Mouse (Mus musculus) liver, embryonic 15.5 days (tissue): ENCODE measurements around the gene Sost. TPM values are rescaled to one million over a fixed set of nuclear protein-coding genes. Genes with fewer than 3 reads are reported as not detected.
A peak's percentile ranks its signal among the peaks of the same experiment; 100 is the strongest.
"Not testable (repeated sequence)": the region's sequence is repeated elsewhere in the genome, so short reads cannot be mapped to it uniquely, and the experiment has no call there.

ENCODE experiments used
- ATAC-seq: fragments of 200-750 bp; cut with Nextera tagmentation; 2 replicates; pipeline ENCODE4 v1.8.0; 2017; ENCODE audit warnings: moderate number of reproducible peaks, mild to moderate bottlenecking, moderate library complexity; ENCODE audit not compliant: insufficient read depth
- H3K27ac ChIP-seq: fragments of 300-500 bp; sonication (generic); replicated peaks from 2 replicates; pipeline ENCODE4 v1.5.1; 2015; ENCODE audit warnings: mild to moderate bottlenecking, inconsistent platforms
- H3K27me3 ChIP-seq: fragments of 300-500 bp; sonication (generic); 2 replicates; pipeline ENCODE4 v1.6.1; 2015; ENCODE audit warnings: mild to moderate bottlenecking, inconsistent platforms
- H3K36me3 ChIP-seq: fragments of 300-500 bp; sonication (generic); replicated peaks from 2 replicates; pipeline ENCODE4 v1.6.1; 2015; ENCODE audit warnings: moderate library complexity, mild to moderate bottlenecking, inconsistent platforms
- H3K4me1 ChIP-seq: fragments of 300-500 bp; sonication (generic); replicated peaks from 2 replicates; pipeline ENCODE4 v1.6.1; 2015; ENCODE audit warnings: inconsistent platforms
- H3K4me2 ChIP-seq: fragments of 300-500 bp; sonication (generic); 2 replicates; pipeline ENCODE4 v1.6.1; 2015; ENCODE audit warnings: moderate library complexity, mild to moderate bottlenecking, inconsistent platforms
- H3K4me3 ChIP-seq: fragments of 300-500 bp; sonication (generic); replicated peaks from 2 replicates; pipeline ENCODE4 v1.5.1; 2015; ENCODE audit warnings: mild to moderate bottlenecking, inconsistent platforms
- H3K9ac ChIP-seq: fragments of 300-500 bp; sonication (generic); 2 replicates; pipeline ENCODE4 v1.6.1; 2015; ENCODE audit warnings: moderate library complexity, mild to moderate bottlenecking, inconsistent platforms
- H3K9me3 ChIP-seq: fragments of 300-500 bp; sonication (generic); replicated peaks from 2 replicates; pipeline ENCODE4 v1.6.1; 2016; ENCODE audit warnings: inconsistent platforms
- WGBS: fragments of 180-500 bp; shearing (Covaris S2); methylation state at CpG from one replicate; pipeline ENCODE4 v1.1.7; 2015; ENCODE audit warnings: mixed read lengths; ENCODE audit not compliant: insufficient replicate concordance; 5-methylcytosine and 5-hydroxymethylcytosine counted together
- polyA plus RNA-seq: library from polyadenylated mRNA; unstranded; fragments of >200 nt; fragmentation: Nextera tagmentation; extraction: Ambion mirVana; gene quantifications from 2 replicates; pipeline ENCODE4 v1.2.1, GENCODE M21; 2015

Gene Sost
- polyA plus RNA-seq, 1 experiment from 2014 or later = 0.07 TPM

DNA sequence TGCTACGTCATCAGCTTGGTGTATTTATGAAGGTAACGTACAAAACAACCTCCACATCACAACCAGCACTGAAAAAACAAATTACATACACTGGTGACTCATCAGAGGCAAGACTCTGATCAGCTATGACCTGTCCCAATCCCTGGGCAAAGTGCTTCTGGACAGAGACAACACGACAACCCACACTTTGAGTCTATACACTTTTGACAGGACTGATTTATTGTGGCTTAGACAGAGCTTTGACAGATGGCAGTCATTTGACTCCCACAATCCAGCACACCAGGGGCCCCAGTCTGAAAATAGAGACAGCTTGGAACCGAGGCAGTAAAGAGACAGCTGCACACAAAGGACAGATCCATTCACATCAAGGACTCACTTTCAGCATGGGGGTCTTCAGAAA lies 32.7 kb upstream of the Sost start:
- 56% methylated on average over 4 of the region's 4 CpGs for whole genome bisulfite sequencing
- H3K27me3 ChIP-seq = no peaks in the 10 kb centered on the region
- ATAC-seq = no peak
- H3K4me3 ChIP-seq = no peak overlapping the region
- H3K27ac ChIP-seq = no peak overlapping the region
- H3K9ac ChIP-seq = no peak overlapping the region
- no peaks in the 10 kb centered on the region for H3K36me3 ChIP-seq
- peaks cover 11% of the 10 kb centered on the region for H3K4me1 ChIP-seq
- no peak overlapping the region for H3K4me2 ChIP-seq
- H3K9me3 ChIP-seq = no peaks in the 10 kb centered on the region

DNA sequence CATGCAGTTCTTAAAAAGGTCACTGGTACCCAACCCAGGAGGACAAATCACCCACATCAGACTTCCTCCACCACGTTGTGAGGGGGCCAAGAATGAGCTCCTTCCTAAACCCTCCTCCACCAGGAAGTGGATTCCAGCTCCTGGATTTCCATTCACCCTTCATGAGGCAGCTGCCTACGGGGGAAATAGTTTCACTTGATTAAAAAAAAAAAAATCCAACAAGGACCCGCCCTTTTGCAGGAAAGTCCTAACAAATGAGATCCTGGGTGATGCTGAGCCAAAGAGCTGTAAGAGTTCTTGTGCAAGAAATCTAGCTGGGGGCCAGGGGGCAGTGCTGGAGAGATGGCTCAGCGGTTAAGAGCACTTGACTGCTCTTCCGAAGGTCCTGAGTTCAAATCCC lies 31.4 kb upstream of the Sost start:
- H3K4me2 ChIP-seq = no peak overlapping the region
- no peak for ATAC-seq

DNA sequence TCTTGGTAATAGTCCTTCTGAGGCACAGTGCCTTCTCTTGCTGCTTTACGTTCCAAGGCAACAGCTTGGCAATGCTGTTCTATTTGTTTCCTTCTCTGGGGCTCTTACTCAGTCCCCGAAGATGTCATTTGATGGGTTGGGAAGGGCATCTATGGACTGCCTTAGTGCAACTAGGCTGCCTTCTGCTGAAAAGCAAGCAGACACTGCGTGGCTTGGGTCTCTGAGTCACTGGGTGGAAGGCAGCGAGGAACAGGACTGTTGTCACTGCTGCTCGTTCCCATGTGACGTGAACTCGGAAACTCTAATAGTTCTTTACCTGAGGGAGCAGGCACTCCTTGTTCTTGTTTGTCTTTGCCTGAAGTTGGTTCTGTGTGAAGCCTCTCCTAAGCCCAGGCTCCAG lies 29.1 kb upstream of the Sost start:
- Histone ChIP-seq H3K36me3 (no peaks in the 10 kb centered on the region), H3K4me1 (peaks cover 34% of the 10 kb centered on the region), H3K27me3 (no peaks in the 10 kb centered on the region), H3K9me3 (no peaks in the 10 kb centered on the region), H3K27ac (no peak overlapping the region), H3K4me3 (no peak overlapping the region), H3K4me2 (no peak overlapping the region), H3K9ac (no peak overlapping the region)
- 69% methylated on average over 7 of the region's 7 CpGs for WGBS
- ATAC-seq = no peak

More for the DNA sequence above, 31.4 kb upstream of the Sost start:
- Histone ChIP-seq H3K27me3 (no peaks in the 10 kb centered on the region), H3K27ac (no peak overlapping the region), H3K9ac (no peak overlapping the region), H3K9me3 (no peaks in the 10 kb centered on the region), H3K4me1 (peaks cover 22% of the 10 kb centered on the region), H3K36me3 (no peaks in the 10 kb centered on the region), H3K4me3 (no peak overlapping the region)
- 38% methylated on average over 5 of the region's 5 CpGs for WGBS

GRCm38 (mm10) chr11:101994100-101994499 lies 27.3 kb upstream of the Sost start:
- no peaks in the 10 kb centered on the region for H3K36me3 ChIP-seq
- H3K4me3 ChIP-seq = no peak overlapping the region; the same call in 1 of the 2 replicates
- H3K4me2 ChIP-seq = peak overlapping the region; percentile 60
- WGBS = 32% methylated on average over 8 of the region's 8 CpGs
- H3K27me3 ChIP-seq = no peaks in the 10 kb centered on the region; the same call in 1 of the 2 replicates
- peaks cover 34% of the 10 kb centered on the region for H3K4me1 ChIP-seq
- peak overlapping the region; percentile 80 for H3K27ac ChIP-seq
- ATAC-seq = peak; percentile 92
- H3K9ac ChIP-seq = 0 out of 2 replicates have a peak overlapping the region, but pooled peaks have one; percentile 17
- no peaks in the 10 kb centered on the region for H3K9me3 ChIP-seq

DNA sequence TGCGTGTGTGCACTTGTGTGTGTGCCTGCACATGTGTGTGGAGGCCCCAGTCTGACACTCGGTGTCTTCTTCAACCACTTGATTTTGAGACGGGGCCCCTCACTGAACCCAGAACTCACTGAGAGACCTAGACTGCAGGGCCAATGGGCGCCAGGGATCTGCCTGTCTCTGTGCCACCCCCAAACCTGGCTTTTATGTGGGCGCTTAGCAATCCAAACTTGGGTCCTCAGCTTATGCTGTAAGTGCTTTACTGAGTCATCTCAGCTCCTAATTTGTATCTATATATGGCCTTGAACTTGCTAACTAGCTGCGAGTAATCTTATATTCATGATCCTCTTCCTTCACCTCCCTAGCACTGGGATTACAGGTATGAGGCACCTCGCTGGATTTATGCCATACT lies 25.6 kb upstream of the Sost start:
- Histone ChIP-seq H3K9me3 (no peaks in the 10 kb centered on the region), H3K4me2 (no peak overlapping the region), H3K9ac (no peak overlapping the region), H3K4me1 (peaks cover 27% of the 10 kb centered on the region), H3K36me3 (no peaks in the 10 kb centered on the region), H3K27ac (no peak overlapping the region), H3K27me3 (peaks cover 11% of the 10 kb centered on the region), H3K4me3 (no peak overlapping the region)
- no peak for ATAC-seq
- 69% methylated on average over 7 of the region's 7 CpGs for WGBS

GRCm38 (mm10) chr11:101991813-101992212 lies 25.0 kb upstream of the Sost start:
- Histone ChIP-seq H3K27ac (no peak overlapping the region), H3K36me3 (no peaks in the 10 kb centered on the region), H3K9ac (no peak overlapping the region), H3K9me3 (no peaks in the 10 kb centered on the region), H3K27me3 (peaks cover 17% of the 10 kb centered on the region), H3K4me2 (no peak overlapping the region), H3K4me3 (no peak overlapping the region), H3K4me1 (peaks cover 28% of the 10 kb centered on the region)
- 45% methylated on average over 3 of the region's 3 CpGs for WGBS
- no peak for ATAC-seq

- peaks cover 38% of the 10 kb centered on the region for H3K4me1 ChIP-seq
- H3K9ac ChIP-seq = no peak overlapping the region
- H3K4me3 ChIP-seq = no peak overlapping the region
- no peak for ATAC-seq
- H3K27ac ChIP-seq = no peak overlapping the region
- H3K36me3 ChIP-seq = no peaks in the 10 kb centered on the region
- H3K4me2 ChIP-seq = no peak overlapping the region
- no peaks in the 10 kb centered on the region for H3K9me3 ChIP-seq
- H3K27me3 ChIP-seq = peaks cover 30% of the 10 kb centered on the region
- 65% methylated on average over 3 of the region's 3 CpGs for WGBS
These were observed 23.4 kb upstream of the Sost start for GRCm38 (mm10) chr11:101990244-101990643.

- Histone ChIP-seq H3K9ac (no peak within 1 kb of the TSS; the same call in 1 of the 2 replicates), H3K36me3 (no peaks in the 10 kb centered on the region), H3K4me3 (no peak within 1 kb of the TSS), H3K27me3 (peaks cover 59% of the 10 kb centered on the region), H3K4me2 (no peak within 1 kb of the TSS), H3K9me3 (no peaks in the 10 kb centered on the region), H3K27ac (no peak within 1 kb of the TSS), H3K4me1 (peaks cover 29% of the 10 kb centered on the region)
- WGBS = 52% methylated on average over 3 of the region's 3 CpGs
- no peak for ATAC-seq
These were observed 20.1 kb upstream of the Sost start, which contains the start of gene Dusp3 for GRCm38 (mm10) chr11:101986913-101987312. Dusp3 (minus strand) TSS chr11:101987013.

GRCm38 (mm10) chr11:101985990-101986389 lies 19.2 kb upstream of the Sost start:
- Histone ChIP-seq H3K4me3 (no peak overlapping the region), H3K9me3 (no peaks in the 10 kb centered on the region), H3K27me3 (peaks cover 59% of the 10 kb centered on the region), H3K9ac (no peak overlapping the region), H3K36me3 (no peaks in the 10 kb centered on the region), H3K4me2 (no peak overlapping the region), H3K4me1 (peaks cover 31% of the 10 kb centered on the region), H3K27ac (no peak overlapping the region)
- ATAC-seq = no peak
- 9% methylated on average over 10 of the region's 10 CpGs for WGBS

DNA sequence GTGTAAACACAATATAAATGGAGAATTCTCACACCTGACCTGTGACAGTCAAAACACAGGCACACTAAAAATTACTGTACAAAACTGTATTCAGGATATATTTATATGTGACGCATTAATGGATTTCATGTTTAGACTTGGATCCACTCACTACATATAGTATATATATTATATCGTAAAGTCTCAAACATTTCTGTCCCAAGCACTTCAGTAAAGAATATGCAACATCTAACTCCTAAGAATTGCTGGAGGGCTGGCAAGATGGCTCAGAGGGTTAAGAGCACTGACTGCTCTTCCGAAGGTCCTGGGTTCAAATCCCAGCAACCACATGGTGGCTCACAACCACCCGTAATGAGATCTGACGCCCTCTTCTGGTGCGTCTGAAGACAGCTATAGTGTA lies 18.6 kb upstream of the Sost start:
- not testable (repeated sequence) for H3K4me3 ChIP-seq, H3K36me3 ChIP-seq, H3K4me2 ChIP-seq, H3K27ac ChIP-seq, H3K9me3 ChIP-seq, H3K9ac ChIP-seq, ATAC-seq
- H3K4me1 ChIP-seq = peaks cover 31% of the 10 kb centered on the region
- H3K27me3 ChIP-seq = peaks cover 59% of the 10 kb centered on the region
- 51% methylated on average over 6 of the region's 6 CpGs for WGBS

DNA sequence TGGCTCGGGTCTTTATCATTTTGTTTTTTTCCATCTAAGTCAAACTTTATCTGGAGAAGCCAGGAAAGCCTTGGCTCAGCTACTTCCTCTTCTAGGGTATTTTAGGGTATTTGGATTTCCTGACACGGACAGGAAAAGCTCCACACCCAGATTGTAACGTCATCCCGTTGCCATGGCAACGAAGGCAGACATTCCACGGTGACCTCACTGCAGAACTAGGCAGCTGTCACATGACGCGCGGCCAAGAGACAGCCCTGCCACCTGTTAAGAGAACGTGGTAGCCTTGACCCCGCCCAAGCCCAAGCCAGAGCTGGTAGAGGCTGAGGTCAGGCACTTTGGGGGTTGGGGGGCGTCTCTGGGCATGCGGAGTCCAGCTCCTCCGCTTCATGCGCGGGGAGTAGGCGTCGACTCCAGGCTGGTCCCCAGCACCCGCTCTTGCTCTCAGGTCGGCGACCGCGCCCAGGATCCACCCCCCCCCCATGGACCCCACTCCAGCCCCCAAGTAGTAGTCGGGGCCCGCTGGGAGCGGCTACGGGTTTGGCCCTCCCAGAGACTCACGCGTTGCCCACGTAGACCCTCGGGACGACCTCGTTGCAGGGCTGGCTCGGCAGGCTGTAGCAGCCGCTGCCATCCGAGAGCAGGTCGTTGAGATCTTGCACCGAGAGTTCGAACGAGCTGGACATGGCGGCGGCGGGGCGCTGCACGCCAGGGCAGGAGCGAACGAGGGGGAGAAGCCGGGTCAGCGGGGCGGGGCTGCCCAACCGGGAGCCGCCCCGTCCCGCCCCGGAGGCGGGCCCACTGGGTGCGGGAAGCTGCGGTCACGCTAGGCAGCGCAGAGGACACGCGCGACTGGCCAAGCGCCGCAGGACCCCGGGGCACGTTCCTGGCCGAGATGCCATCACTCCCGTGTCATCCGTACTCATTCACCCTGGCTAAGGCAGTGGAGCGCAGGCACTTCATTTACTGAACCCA lies 17.5 kb upstream of the Sost start, which contains the start of gene Cfap97d1:
Gene Cfap97d1, plus strand, starts transcription at position 226 of the 972 bp plus-strand sequence.
- peak within 1 kb of the TSS; percentile 94 for H3K4me2 ChIP-seq
- H3K9ac ChIP-seq = peak within 1 kb of the TSS; percentile 52
- peak within 1 kb of the TSS; percentile 60 for H3K4me3 ChIP-seq
- peak; percentile 74 for ATAC-seq
- H3K4me1 ChIP-seq = peaks cover 31% of the 10 kb centered on the region
- peak within 1 kb of the TSS; percentile 71 for H3K27ac ChIP-seq
- under 1% methylated on average over 70 of the region's 71 CpGs for WGBS
- no peaks in the 10 kb centered on the region for H3K9me3 ChIP-seq
- peaks cover 59% of the 10 kb centered on the region for H3K27me3 ChIP-seq
- no peaks in the 10 kb centered on the region for H3K36me3 ChIP-seq
